Mouse (Mus musculus): ENCODE measurements around the gene Gm20521. TPM values are rescaled to one million over a fixed set of nuclear protein-coding genes. Genes with fewer than 3 reads are reported as not detected.

Gm20521 gene
- polyA plus RNA-seq, 1 experiment: not detected

GRCm38 (mm10) chr14:54932645-54933150 lies 49.5 kb downstream of the Gm20521 start, which contains the start of gene Il25:
Gene Il25, plus strand, starts transcription at chr14:54932695.
- TF ChIP-seq POLR2A (IDR thresholded peaks at IDR 0.05; ENCODE audit: borderline replicate concordance, low read depth, low read length) (no peak), CTCF (IDR thresholded peaks at IDR 0.05; ENCODE audit: low read depth, low read length) (no peak)
- Histone ChIP-seq H3K4me1 (ENCODE audit: control insufficient read depth, insufficient read depth, low read length) (no peaks in the 10 kb centered on the region), H3K4me3 (ENCODE audit: insufficient read depth, low read length) (no peak within 1 kb of the TSS), H3K27ac (ENCODE audit: insufficient read depth, low read depth, low read length) (no peak within 1 kb of the TSS)

- no peaks in the 10 kb centered on the region for H3K4me1 ChIP-seq (ENCODE audit: control insufficient read depth, insufficient read depth, low read length)
- TF ChIP-seq POLR2A (IDR thresholded peaks at IDR 0.05; ENCODE audit: borderline replicate concordance, low read depth, low read length): no peak
- no peak for TF ChIP-seq CTCF (IDR thresholded peaks at IDR 0.05; ENCODE audit: low read depth, low read length)
- no peak within 1 kb of the TSS for H3K27ac ChIP-seq (ENCODE audit: insufficient read depth, low read depth, low read length)
- no peak within 1 kb of the TSS for H3K4me3 ChIP-seq (ENCODE audit: insufficient read depth, low read length)
Observed at GRCm38 (mm10) chr14:54935904-54936830, 52.9 kb downstream of the Gm20521 start, which contains the start of gene Cmtm5. Gene Cmtm5, plus strand, starts transcription at chr14:54936261.

- H3K27ac ChIP-seq (ENCODE audit: insufficient read depth, low read depth, low read length): no peak overlapping the region
- TF ChIP-seq CTCF (IDR thresholded peaks at IDR 0.05; ENCODE audit: low read depth, low read length) (no peak), POLR2A (IDR thresholded peaks at IDR 0.05; ENCODE audit: borderline replicate concordance, low read depth, low read length) (no peak)
Observed at GRCm38 (mm10) chr14:54936831-54937160, 53.6 kb downstream of the Gm20521 start.

GRCm38 (mm10) chr14:54937361-54938182 lies 54.3 kb downstream of the Gm20521 start:
- H3K27ac ChIP-seq (ENCODE audit: insufficient read depth, low read depth, low read length): no peak overlapping the region
- TF ChIP-seq POLR2A (IDR thresholded peaks at IDR 0.05; ENCODE audit: borderline replicate concordance, low read depth, low read length) (no peak), CTCF (IDR thresholded peaks at IDR 0.05; ENCODE audit: low read depth, low read length) (no peak)

More at GRCm38 (mm10) chr14:54936831-54937160, 53.6 kb downstream of the Gm20521 start:
- no peaks in the 10 kb centered on the region for H3K4me1 ChIP-seq (ENCODE audit: control insufficient read depth, insufficient read depth, low read length)
- H3K4me3 ChIP-seq (ENCODE audit: insufficient read depth, low read length): no peak overlapping the region

GRCm38 (mm10) chr14:54938431-54939219 lies 55.4 kb downstream of the Gm20521 start:
- no peak for TF ChIP-seq CTCF (IDR thresholded peaks at IDR 0.05; ENCODE audit: low read depth, low read length)
- no peak for TF ChIP-seq POLR2A (IDR thresholded peaks at IDR 0.05; ENCODE audit: borderline replicate concordance, low read depth, low read length)
- Histone ChIP-seq H3K27ac (ENCODE audit: insufficient read depth, low read depth, low read length) (no peak overlapping the region), H3K4me1 (ENCODE audit: control insufficient read depth, insufficient read depth, low read length) (no peaks in the 10 kb centered on the region), H3K4me3 (ENCODE audit: insufficient read depth, low read length) (no peak overlapping the region)

More at GRCm38 (mm10) chr14:54937361-54938182, 54.3 kb downstream of the Gm20521 start:
- Histone ChIP-seq H3K4me1 (ENCODE audit: control insufficient read depth, insufficient read depth, low read length) (no peaks in the 10 kb centered on the region), H3K4me3 (ENCODE audit: insufficient read depth, low read length) (no peak overlapping the region)

- TF ChIP-seq CTCF (IDR thresholded peaks at IDR 0.05; ENCODE audit: low read depth, low read length): peak; percentile 92
- no peak for TF ChIP-seq POLR2A (IDR thresholded peaks at IDR 0.05; ENCODE audit: borderline replicate concordance, low read depth, low read length)
- no peak overlapping the region for H3K27ac ChIP-seq (ENCODE audit: insufficient read depth, low read depth, low read length)
- no peak overlapping the region for H3K4me3 ChIP-seq (ENCODE audit: insufficient read depth, low read length)
- no peaks in the 10 kb centered on the region for H3K4me1 ChIP-seq (ENCODE audit: control insufficient read depth, insufficient read depth, low read length)
Observed at GRCm38 (mm10) chr14:54939434-54940175, 56.4 kb downstream of the Gm20521 start.

- no peak for TF ChIP-seq POLR2A (IDR thresholded peaks at IDR 0.05; ENCODE audit: borderline replicate concordance, low read depth, low read length)
- no peak for TF ChIP-seq CTCF (IDR thresholded peaks at IDR 0.05; ENCODE audit: low read depth, low read length)
- H3K4me1 ChIP-seq (ENCODE audit: control insufficient read depth, insufficient read depth, low read length): no peaks in the 10 kb centered on the region
- no peak overlapping the region for H3K4me3 ChIP-seq (ENCODE audit: insufficient read depth, low read length)
- H3K27ac ChIP-seq (ENCODE audit: insufficient read depth, low read depth, low read length): no peak overlapping the region
Observed at GRCm38 (mm10) chr14:54940176-54940530, 56.9 kb downstream of the Gm20521 start.

GRCm38 (mm10) chr14:54941024-54941978 lies 58.1 kb downstream of the Gm20521 start:
- Histone ChIP-seq H3K4me1 (ENCODE audit: control insufficient read depth, insufficient read depth, low read length) (no peaks in the 10 kb centered on the region), H3K4me3 (ENCODE audit: insufficient read depth, low read length) (no peak overlapping the region), H3K27ac (ENCODE audit: insufficient read depth, low read depth, low read length) (no peak overlapping the region)
- no peak for TF ChIP-seq CTCF (IDR thresholded peaks at IDR 0.05; ENCODE audit: low read depth, low read length)
- no peak for TF ChIP-seq POLR2A (IDR thresholded peaks at IDR 0.05; ENCODE audit: borderline replicate concordance, low read depth, low read length)
